Mouse (Mus musculus): ENCODE data around the gene Olfr923.
"Not testable (repeated sequence)": the region's sequence is repeated elsewhere in the genome, so short reads cannot be mapped to it uniquely, and the experiment has no call there.

The Olfr923 gene

DNA sequence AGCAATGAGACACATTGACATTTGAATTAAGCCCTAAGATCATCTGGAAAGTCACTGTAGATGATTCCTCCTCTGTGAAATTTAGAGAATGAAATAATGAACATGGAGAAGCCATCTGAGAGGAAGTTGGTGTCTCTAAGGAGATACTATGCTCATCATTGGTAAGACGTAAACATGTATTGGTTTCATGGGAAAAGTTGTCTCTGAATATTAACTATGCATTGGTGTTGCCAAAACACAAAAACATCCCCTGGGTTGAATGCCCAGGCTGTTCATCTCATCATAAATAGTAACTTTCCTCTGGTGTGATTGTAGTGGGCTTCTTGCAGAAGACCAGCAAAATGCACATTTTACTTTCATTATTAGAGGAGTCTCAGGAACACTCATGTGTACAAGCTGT lies at the start of gene Olfr923:
Gene Olfr923 (plus strand): TSS at position 301 of the 400 bp plus-strand sequence.
- DNase-seq (ENCODE audit: low spot score in 2 of 2) = no peak

DNA sequence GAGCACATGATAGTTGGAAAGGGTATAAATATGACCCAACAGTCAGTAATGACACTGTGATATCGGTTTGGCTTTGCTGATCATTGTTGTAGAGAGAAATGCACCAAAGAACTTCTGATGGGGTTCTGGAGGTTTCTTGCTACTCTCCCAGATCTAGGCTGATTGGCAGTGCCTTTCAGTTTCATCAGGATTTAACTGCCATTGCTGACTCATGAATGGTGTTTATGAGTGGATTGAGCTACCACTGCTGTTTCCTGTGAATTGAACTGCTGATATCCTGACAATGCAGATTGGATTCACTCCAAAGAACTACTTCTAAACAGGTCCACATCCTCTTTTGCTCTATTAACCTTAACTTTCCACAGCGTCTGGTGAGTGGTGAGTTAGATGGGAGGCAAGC lies 33.7 kb upstream of the Olfr923 start:
- no peak for DNase-seq (ENCODE audit: low spot score in 2 of 2)

DNA sequence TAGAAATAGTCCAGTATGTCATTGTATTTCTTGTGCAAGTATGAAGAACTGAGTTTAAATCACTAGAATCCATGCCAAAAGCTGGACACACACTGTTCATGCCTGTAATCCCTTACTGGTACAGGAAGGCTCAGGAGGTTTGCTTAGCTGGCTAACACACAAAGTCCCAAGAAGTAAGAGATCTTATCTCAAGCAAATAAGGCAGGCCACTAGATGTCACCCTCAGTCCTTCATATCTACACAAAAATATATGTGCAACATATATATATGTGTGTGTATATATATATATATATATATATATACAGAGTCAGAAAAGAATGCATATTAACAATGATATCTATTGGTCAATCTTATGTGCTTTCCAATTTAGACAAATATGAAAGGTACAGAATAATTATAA lies 20.6 kb upstream of the Olfr923 start:
- DNase-seq (ENCODE audit: low spot score in 2 of 2) = no peak

DNA sequence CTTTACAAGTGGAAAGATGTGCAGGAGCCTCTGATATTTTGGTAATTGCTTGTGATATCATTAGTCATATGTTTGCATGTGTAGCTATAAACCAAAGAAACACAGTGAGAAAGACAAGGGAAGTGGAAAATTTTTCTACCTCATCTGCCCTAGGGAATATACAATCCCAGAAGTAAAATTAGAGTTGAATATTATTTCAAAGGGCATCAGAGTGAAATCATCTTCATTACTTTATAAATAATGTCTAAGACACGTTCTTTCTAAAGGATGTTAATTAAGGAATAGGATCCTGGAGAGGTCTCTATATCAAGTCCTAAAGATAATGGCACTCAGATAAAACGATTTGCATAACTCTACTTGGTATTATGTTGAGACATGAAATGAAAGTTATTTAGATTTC lies 12.0 kb upstream of the Olfr923 start, which contains the start of gene Olfr922:
Gene Olfr922 (plus strand): TSS at position 301 of the 400 bp plus-strand sequence.
- DNase-seq (ENCODE audit: low spot score in 2 of 2) = no peak

DNA sequence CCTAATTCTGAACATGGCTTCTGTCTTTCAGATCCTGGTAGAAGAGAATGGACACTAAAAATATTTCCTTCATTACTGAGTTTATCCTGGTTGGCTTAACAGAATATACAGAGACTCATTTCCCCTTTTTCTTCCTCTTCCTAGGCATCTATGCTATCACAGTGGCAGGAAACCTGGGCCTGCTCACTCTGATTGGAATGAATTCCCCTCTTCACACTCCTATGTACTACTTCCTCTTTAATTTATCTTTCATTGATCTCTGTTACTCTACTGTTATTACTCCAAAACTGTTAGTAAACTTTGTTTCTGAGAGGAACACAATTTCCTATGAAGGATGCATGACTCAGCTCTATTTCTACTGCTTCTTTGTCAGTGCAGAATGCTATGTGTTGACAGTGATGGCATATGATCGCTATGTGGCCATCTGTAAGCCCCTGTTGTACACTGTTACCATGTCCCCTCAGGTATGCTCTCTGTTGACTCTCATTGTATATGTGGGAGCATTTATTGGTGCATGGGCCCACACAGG lies 10.8 kb upstream of the Olfr923 start:
- DNase-seq (ENCODE audit: low spot score in 2 of 2) = no peak

DNA sequence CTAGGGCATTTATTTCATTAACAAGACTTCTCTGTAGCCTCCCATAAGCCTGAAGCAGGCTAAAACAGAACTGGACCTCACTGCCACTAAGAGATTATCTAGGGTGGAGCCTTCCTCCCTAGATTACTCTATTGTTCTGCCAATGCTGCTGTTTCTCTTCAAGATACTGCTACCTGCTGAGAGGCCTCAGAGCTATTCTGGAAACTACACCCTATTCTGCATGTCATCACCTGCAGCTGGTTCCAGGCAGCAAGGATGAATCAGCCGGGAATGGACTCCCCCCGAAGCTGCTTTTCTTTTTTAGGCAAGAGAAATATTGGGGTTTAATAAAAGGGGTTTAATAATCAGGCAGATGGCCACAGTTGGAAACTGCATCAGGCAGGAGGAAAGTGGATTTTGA lies 6.7 kb downstream of the Olfr923 start:
- no peak for DNase-seq (ENCODE audit: low spot score in 2 of 2)

DNA sequence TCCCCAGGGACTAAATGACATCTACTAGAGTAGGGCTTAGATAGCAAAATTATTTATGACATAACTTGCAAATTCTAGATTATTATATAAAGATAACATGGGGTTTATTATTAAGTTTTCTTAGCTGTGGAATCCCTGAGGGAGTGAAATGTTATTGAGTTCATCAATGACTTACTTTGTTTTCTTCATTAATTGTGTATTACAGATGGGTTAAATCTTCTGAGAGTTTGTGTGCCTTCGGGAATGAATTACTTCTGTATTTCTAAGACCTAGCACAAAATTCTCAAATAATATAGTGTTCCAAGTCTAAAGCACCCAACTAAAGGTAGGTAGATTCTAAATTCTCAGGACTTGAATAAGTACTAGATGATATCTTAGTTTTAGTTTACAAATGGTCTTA lies 17.8 kb downstream of the Olfr923 start, which contains the start of gene Olfr924:
Gene Olfr924 (plus strand): TSS at position 301 of the 400 bp plus-strand sequence.
- DNase-seq (ENCODE audit: low spot score in 2 of 2) = no peak

DNA sequence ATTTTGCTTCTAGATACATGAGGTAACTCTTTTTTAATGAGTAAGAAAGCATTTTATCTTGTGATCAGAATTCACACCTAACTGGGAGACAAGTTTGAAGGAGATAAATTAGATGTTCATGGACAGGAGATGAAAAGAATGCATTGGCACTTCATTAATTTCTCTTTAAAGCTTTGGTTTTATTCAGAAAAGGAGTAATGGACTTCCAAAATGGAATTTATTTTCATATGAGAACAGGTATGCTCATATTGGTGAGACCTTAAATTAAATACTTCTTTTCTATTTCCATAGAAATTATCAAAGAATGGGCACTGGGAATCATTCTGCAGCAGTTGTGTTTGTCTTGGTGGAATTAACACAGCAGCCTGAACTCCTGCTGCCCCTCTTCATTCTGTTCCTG lies 28.4 kb downstream of the Olfr923 start, which contains the start of gene Olfr26:
Gene Olfr26 (plus strand): TSS at position 301 of the 400 bp plus-strand sequence.
- DNase-seq (ENCODE audit: low spot score in 2 of 2) = no peak

DNA sequence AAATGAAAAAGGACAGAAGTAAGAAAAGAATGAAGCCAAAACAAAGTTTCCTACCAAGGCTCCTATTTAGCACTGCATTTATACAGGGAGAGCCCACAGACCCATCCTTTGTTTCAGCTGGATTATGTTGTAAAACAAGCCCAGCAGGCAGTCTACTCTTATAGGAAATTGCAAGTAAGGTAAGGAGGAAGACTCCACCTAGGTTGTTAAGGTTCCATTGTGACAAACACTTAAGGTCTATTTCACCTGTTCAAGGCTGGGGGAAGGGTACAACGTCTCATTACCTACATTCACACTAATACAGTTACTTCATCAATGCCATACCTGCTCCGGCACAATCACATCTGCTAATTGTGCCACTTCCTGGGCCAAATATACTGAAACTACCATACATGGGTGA lies 48.5 kb downstream of the Olfr923 start:
- not testable (repeated sequence) for DNase-seq (ENCODE audit: low spot score in 2 of 2)

DNA sequence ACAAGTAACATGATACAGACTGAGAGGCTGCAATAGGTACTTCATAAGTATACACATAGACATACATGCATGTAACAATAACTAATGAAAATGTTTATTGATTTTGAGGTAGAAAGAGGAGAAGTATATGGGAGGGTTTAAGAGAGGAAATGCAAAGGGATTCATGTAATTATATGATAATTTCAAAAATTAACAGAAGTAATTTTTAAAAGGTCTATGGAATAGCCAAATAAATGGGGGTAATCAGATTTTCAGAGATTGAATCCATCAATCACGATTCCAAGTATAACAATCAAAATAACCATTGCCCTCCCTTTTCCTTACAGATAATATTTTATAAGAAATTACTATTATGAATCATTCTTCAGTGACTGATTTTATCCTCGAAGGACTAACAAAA lies 50.5 kb downstream of the Olfr923 start, which contains the start of gene Olfr926:
Gene Olfr926 (plus strand): TSS at position 301 of the 400 bp plus-strand sequence.
- no peak for DNase-seq (ENCODE audit: low spot score in 2 of 2)
